Mouse (Mus musculus) Patski (cell line): ENCODE measurements around the gene Slc26a8. TPM values are rescaled to one million over a fixed set of nuclear protein-coding genes. Genes with fewer than 3 reads are reported as not detected.

ENCODE experiments used
- ATAC-seq: fragments of 100-300 bp; one replicate; pipeline ENCODE4 v1.8.0; 2021
- CTCF ChIA-PET: fragments of 350-600 bp; sonication (Branson Sonifier 250); formaldehyde crosslinking; loops from one replicate; lab custom pipeline; 2022; ENCODE audit warnings: inconsistent platforms; lab: Charles Lee
- POLR2A ChIA-PET: fragments of 350-600 bp; sonication (Branson Sonifier 250); formaldehyde crosslinking; loops from one replicate; lab custom pipeline; 2022; ENCODE audit warnings: antibody characterized with exemption, inconsistent platforms; lab: Charles Lee
- DNase-seq: peaks from one replicate; pipeline ENCODE4 v3.0.0-alpha.2; 2011; ENCODE audit warnings: low read depth, low spot score
- H3K27me3 ChIP-seq: fragments of 371-371 bp; one replicate; pipeline ENCODE4 v1.5.1; 2021
- CTCF ChIP-seq: fragments of 100-300 bp; IDR thresholded peaks from one replicate; pipeline ENCODE4 v1.5.1; 2021
- in situ Hi-C: fragments of 300-500 bp; cut with MboI; formaldehyde crosslinking; loops from 3 replicates; pipeline ENCODE4 v1.11.1; 2018; ENCODE audit warnings: low pct_unique_long_range_greater_than_20kb, mixed read lengths
- polyA plus RNA-seq: library from polyadenylated mRNA; unstranded; gene quantifications from one replicate; pipeline ENCODE4 v1.2.3, GENCODE M21; 2021

The Slc26a8 gene
- polyA plus RNA-seq, 1 experiment from 2014 or later, result 0.73 TPM

- in situ Hi-C loops, result no loop called here
- no peak for TF ChIP-seq CTCF
- no peak for DNase-seq
Measured at GRCm38 (mm10) chr17:28712305-28712704, 22.3 kb upstream of the Slc26a8 start.

GRCm38 (mm10) chr17:28711237-28711636 lies 21.2 kb upstream of the Slc26a8 start:
- ChIA-PET POLR2A (interaction anchor here (0.8 kb wide), 1 partner anchor 10 kb away, joined by 5 read pairs; no protein-coding TSS in a partner anchor), CTCF (interaction anchor here (0.8 to 2.0 kb wide), 5 partner anchors 10 to 20 kb away, joined by 3 to 6 read pairs (median 5); no protein-coding TSS in a partner anchor)
- DNase-seq (no peak), ATAC-seq (no peak)
- TF ChIP-seq CTCF, result no peak
- in situ Hi-C loops, result no loop called here
- no peaks in the 10 kb centered on the region for H3K27me3 ChIP-seq

More at GRCm38 (mm10) chr17:28712305-28712704, 22.3 kb upstream of the Slc26a8 start:
- CTCF ChIA-PET, result interaction anchor here (1.6 kb wide), 1 partner anchor 9 kb away, joined by 6 read pairs; no protein-coding TSS in a partner anchor
- no peaks in the 10 kb centered on the region for H3K27me3 ChIP-seq
- POLR2A ChIA-PET, result no interaction called here
- no peak for ATAC-seq

- ChIA-PET CTCF (interaction anchor here (0.8 to 2.0 kb wide), 3 partner anchors 9 to 21 kb away, joined by 3 to 5 read pairs (median 3); no protein-coding TSS in a partner anchor), POLR2A (no interaction called here)
- TF ChIP-seq CTCF, result no peak
- in situ Hi-C loops, result no loop called here
- no peaks in the 10 kb centered on the region for H3K27me3 ChIP-seq
- DNase-seq, result no peak
- no peak for ATAC-seq
Measured at GRCm38 (mm10) chr17:28710291-28710688, 20.3 kb upstream of the Slc26a8 start.

GRCm38 (mm10) chr17:28709552-28710290 lies 19.7 kb upstream of the Slc26a8 start:
- ChIA-PET CTCF (interaction anchor here (2.0 kb wide), 1 partner anchor 13 kb away, joined by 5 read pairs; no protein-coding TSS in a partner anchor), POLR2A (no interaction called here)
- no peak for TF ChIP-seq CTCF
- in situ Hi-C loops, result no loop called here
- ATAC-seq (no peak), DNase-seq (no peak)
- no peaks in the 10 kb centered on the region for H3K27me3 ChIP-seq

- no peaks in the 10 kb centered on the region for H3K27me3 ChIP-seq
- in situ Hi-C loops, result no loop called here
- POLR2A ChIA-PET, result no interaction called here
- CTCF ChIA-PET, result no interaction called here
- no peak for DNase-seq
- ATAC-seq, result no peak
- TF ChIP-seq CTCF, result no peak
Measured at GRCm38 (mm10) chr17:28708989-28709388, 19.0 kb upstream of the Slc26a8 start.

GRCm38 (mm10) chr17:28707816-28708215 lies 17.8 kb upstream of the Slc26a8 start:
- in situ Hi-C loops, result no loop called here
- ATAC-seq (no peak), DNase-seq (no peak)
- CTCF ChIA-PET, result interaction anchor here (1.0 kb wide), 1 partner anchor 13 kb away, joined by 3 read pairs; no protein-coding TSS in a partner anchor
- POLR2A ChIA-PET, result no interaction called here
- H3K27me3 ChIP-seq, result no peaks in the 10 kb centered on the region
- TF ChIP-seq CTCF, result no peak

GRCm38 (mm10) chr17:28707136-28707627 lies 17.1 kb upstream of the Slc26a8 start:
- in situ Hi-C loops, result no loop called here
- ChIA-PET CTCF (interaction anchor here (1.0 to 1.9 kb wide), 2 partner anchors 9 to 12 kb away, joined by 3 to 4 read pairs; no protein-coding TSS in a partner anchor), POLR2A (no interaction called here)
- no peak for TF ChIP-seq CTCF
- H3K27me3 ChIP-seq, result no peaks in the 10 kb centered on the region
- ATAC-seq (no peak), DNase-seq (no peak)

GRCm38 (mm10) chr17:28706697-28707096 lies 16.7 kb upstream of the Slc26a8 start:
- in situ Hi-C loops, result no loop called here
- CTCF ChIA-PET, result interaction anchor here (1.0 to 1.9 kb wide), 2 partner anchors 10 to 12 kb away, joined by 3 to 4 read pairs; no protein-coding TSS in a partner anchor
- POLR2A ChIA-PET, result interaction anchor here (0.8 to 1.5 kb wide), 2 partner anchors 9 to 15 kb away, joined by 3 to 5 read pairs; partner anchors contain the start of gene Mapk14
- no peak for TF ChIP-seq CTCF
- DNase-seq (no peak), ATAC-seq (no peak)
- no peaks in the 10 kb centered on the region for H3K27me3 ChIP-seq

GRCm38 (mm10) chr17:28702646-28703045 lies 12.6 kb upstream of the Slc26a8 start:
- in situ Hi-C loops, result no loop called here
- ChIA-PET CTCF (interaction anchor here (1.5 kb wide), 1 partner anchor 12 kb away, joined by 4 read pairs; the partner anchor contains the start of genes Mapk14 and Slc26a8), POLR2A (no interaction called here)
- ATAC-seq, result no peak
- TF ChIP-seq CTCF, result no peak
- no peaks in the 10 kb centered on the region for H3K27me3 ChIP-seq
- DNase-seq, result no peak

- no peaks in the 10 kb centered on the region for H3K27me3 ChIP-seq
- DNase-seq (no peak), ATAC-seq (no peak)
- in situ Hi-C loops, result no loop called here
- ChIA-PET CTCF (interaction anchor here (1.3 to 1.5 kb wide), 2 partner anchors 9 to 11 kb away, joined by 3 to 4 read pairs; partner anchors contain the start of genes Mapk14 and Slc26a8), POLR2A (no interaction called here)
- no peak for TF ChIP-seq CTCF
Measured at GRCm38 (mm10) chr17:28701737-28702136, 11.7 kb upstream of the Slc26a8 start.
